Mouse (Mus musculus) lung, postnatal 25 days (tissue): ENCODE data around the gene Pih1h3b.

Experiments
- DNase-seq: peaks from one replicate; pipeline ENCODE4 v3.0.0; 2022; ENCODE audit warnings: low spot score

Gene Pih1h3b

GRCm38 (mm10) chrX:140062135-140062975 is at the start of gene Pih1h3b, which contains the start of gene Nup62cl:
Pih1h3b (plus strand) TSS chrX:140062879.
Nup62cl (minus strand) TSS chrX:140062712.
- peak; percentile 50 for DNase-seq

- DNase-seq = no peak
Measured at GRCm38 (mm10) chrX:140060886-140061874, 1.5 kb upstream of the Pih1h3b start.

- DNase-seq = no peak
Measured at GRCm38 (mm10) chrX:140082535-140082934, 19.9 kb downstream of the Pih1h3b start.

- no peak for DNase-seq
Measured at GRCm38 (mm10) chrX:140094066-140094465, 31.4 kb downstream of the Pih1h3b start.
